Mouse (Mus musculus) liver, postnatal 0 days (tissue): ENCODE results near the gene Immp2l. TPM values are rescaled to one million over a fixed set of nuclear protein-coding genes. Genes with fewer than 3 reads are reported as not detected.
A peak's percentile ranks its signal among the peaks of the same experiment; 100 is the strongest.

ENCODE experiments used
- ATAC-seq: fragments of 200-750 bp; cut with Nextera tagmentation; 2 replicates; pipeline ENCODE4 v1.8.0; 2017; ENCODE audit warnings: mild to moderate bottlenecking, moderate library complexity
- DNase-seq: peaks from one replicate; pipeline ENCODE4 v3.0.0-alpha.2; 2016
- H3K27ac ChIP-seq: fragments of 300-500 bp; sonication (generic); 2 replicates; pipeline ENCODE4 v1.5.1; 2014; ENCODE audit warnings: antibody characterized with exemption, moderate library complexity, mild to moderate bottlenecking, low read depth
- H3K27me3 ChIP-seq: fragments of 300-500 bp; sonication (generic); 2 replicates; pipeline ENCODE4 v1.6.1; 2014; ENCODE audit warnings: low read length, control low read depth, mixed read lengths; ENCODE audit not compliant: insufficient read depth
- H3K36me3 ChIP-seq: fragments of 300-500 bp; sonication (generic); replicated peaks from 2 replicates; pipeline ENCODE4 v1.6.1; 2014; ENCODE audit warnings: mild to moderate bottlenecking, control low read depth, low read length, moderate library complexity, mixed read lengths; ENCODE audit not compliant: insufficient read depth
- H3K4me1 ChIP-seq: fragments of 300-500 bp; sonication (generic); 2 replicates; pipeline ENCODE4 v1.6.1; 2014; ENCODE audit warnings: antibody characterized with exemption, mild to moderate bottlenecking, control low read depth; ENCODE audit not compliant: insufficient read depth
- H3K4me2 ChIP-seq: fragments of 300-500 bp; sonication (generic); 2 replicates; pipeline ENCODE4 v1.6.1; 2014; ENCODE audit warnings: low read depth, mild to moderate bottlenecking, low read length, moderate library complexity, mixed read lengths
- H3K4me3 ChIP-seq: fragments of 300-500 bp; sonication (generic); 2 replicates; pipeline ENCODE4 v1.5.1; 2014; ENCODE audit warnings: low read depth, low read length
- H3K9ac ChIP-seq: fragments of 300-500 bp; sonication (generic); replicated peaks from 2 replicates; pipeline ENCODE4 v1.6.1; 2014; ENCODE audit warnings: mild to moderate bottlenecking, moderate library complexity
- H3K9me3 ChIP-seq: fragments of 300-500 bp; sonication (generic); 2 replicates; pipeline ENCODE4 v1.6.1; 2016; ENCODE audit warnings: mild to moderate bottlenecking, control low read depth, low read length, mixed read lengths
- CTCF ChIP-seq: sonication (generic); IDR thresholded peaks from 2 replicates; pipeline ENCODE4 v1.5.1; 2016; ENCODE audit warnings: antibody characterized with exemption, low read depth
- EP300 ChIP-seq: IDR thresholded peaks from 2 replicates; pipeline ENCODE4 v1.6.1; 2016; ENCODE audit warnings: antibody characterized with exemption, low read depth, mild to moderate bottlenecking
- WGBS: fragments of 180-500 bp; shearing (Covaris S2); extraction: QIAGEN DNeasy Blood & Tissue Kit; methylation state at CpG from one replicate; pipeline ENCODE4 v1.1.7; 2014; ENCODE audit not compliant: insufficient replicate concordance; 5-methylcytosine and 5-hydroxymethylcytosine counted together
- polyA plus RNA-seq: library from polyadenylated mRNA; unstranded; fragments of >200 nt; fragmentation: Nextera tagmentation; extraction: Ambion mirVana; gene quantifications from 2 replicates; pipeline ENCODE4 v1.2.1, GENCODE M21; 2015

Gene Immp2l
- polyA plus RNA-seq, 1 experiment from 2014 or later: 35.9 TPM

DNA sequence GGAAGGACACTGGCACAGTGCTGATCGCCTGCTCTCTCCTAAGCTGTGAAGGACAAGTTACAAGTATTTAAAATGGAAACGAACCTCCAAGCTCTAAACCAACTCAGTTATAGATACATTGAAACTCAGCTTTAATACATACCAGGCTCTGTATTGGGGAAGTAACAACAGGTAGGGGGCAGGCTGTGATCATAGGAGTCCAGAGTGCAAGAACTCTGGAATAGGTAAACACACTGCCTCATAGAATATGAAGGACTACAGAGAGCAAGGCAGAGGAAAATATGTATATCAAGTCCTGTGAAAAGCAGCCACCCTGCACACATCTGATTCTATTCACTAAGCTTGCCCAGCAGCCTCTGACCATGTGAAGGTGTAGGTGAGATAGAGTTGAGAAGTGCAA, 99.3 kb downstream of the Immp2l start:
- TF ChIP-seq CTCF (peak; percentile 53), EP300 (no peak)
- Histone ChIP-seq H3K9ac (no peak overlapping the region), H3K27me3 (no peaks in the 10 kb centered on the region), H3K4me2 (no peak overlapping the region), H3K4me1 (no peaks in the 10 kb centered on the region; the same call in 1 of the 2 replicates), H3K4me3 (no peak overlapping the region), H3K9me3 (no peaks in the 10 kb centered on the region), H3K36me3 (no peaks in the 10 kb centered on the region), H3K27ac (no peak overlapping the region)
- no peak for DNase-seq
- no peak for ATAC-seq
- WGBS: 81% methylated on average over 2 of the region's 2 CpGs

DNA sequence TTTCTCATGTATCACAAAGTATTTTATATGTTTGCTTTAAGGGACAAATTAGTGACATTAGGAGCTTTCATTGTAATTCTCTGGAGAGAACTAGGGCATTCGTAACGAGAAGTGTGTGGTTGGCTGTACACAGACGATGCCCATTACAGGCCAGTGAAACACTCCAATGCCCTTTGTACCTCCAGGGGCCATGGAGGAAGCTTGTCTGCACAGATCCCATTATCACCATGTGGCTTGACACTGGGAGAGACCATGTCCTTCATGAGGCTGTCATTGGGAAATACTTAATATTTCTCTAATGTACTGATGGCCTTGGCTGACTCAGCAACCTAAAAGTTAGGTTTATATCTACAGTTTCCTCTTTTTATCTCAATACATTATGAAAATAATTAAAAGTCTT, 111.0 kb downstream of the Immp2l start:
- Histone ChIP-seq H3K36me3 (no peaks in the 10 kb centered on the region), H3K4me3 (no peak overlapping the region), H3K4me2 (no peak overlapping the region), H3K27me3 (no peaks in the 10 kb centered on the region), H3K27ac (no peak overlapping the region), H3K9ac (no peak overlapping the region), H3K9me3 (no peaks in the 10 kb centered on the region), H3K4me1 (no peaks in the 10 kb centered on the region)
- TF ChIP-seq EP300: no peak
- TF ChIP-seq CTCF: no peak
- DNase-seq (no peak), ATAC-seq (no peak)
- 79% methylated on average over 3 of the region's 3 CpGs for WGBS

DNA sequence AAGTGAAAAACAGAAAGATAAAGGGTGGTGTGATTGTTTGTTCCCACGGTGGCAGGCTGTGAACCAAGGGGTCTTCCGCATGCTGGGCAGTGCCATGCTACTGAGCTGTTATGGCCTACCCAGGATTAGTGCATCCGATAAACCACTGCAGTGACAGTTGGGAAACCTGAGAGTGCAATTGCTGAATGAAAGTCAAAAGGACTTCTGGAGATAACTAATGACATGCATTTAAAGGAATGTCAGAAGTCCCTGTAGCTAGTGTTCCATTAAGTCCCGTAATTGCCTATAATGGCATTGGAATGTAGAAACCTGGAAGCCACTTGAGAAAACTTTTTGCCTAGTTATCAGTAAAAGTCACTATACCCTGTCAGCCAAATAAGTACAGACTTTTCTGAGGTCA, 135.7 kb downstream of the Immp2l start:
- no peak overlapping the region for H3K4me3 ChIP-seq
- no peaks in the 10 kb centered on the region for H3K36me3 ChIP-seq
- H3K27me3 ChIP-seq: no peaks in the 10 kb centered on the region
- no peaks in the 10 kb centered on the region for H3K9me3 ChIP-seq
- no peaks in the 10 kb centered on the region for H3K4me1 ChIP-seq
- H3K4me2 ChIP-seq: no peak overlapping the region
- ATAC-seq: no peak
- H3K9ac ChIP-seq: no peak overlapping the region
- no peak overlapping the region for H3K27ac ChIP-seq
- TF ChIP-seq CTCF: no peak
- no peak for TF ChIP-seq EP300
- DNase-seq: no peak
- WGBS: 84% methylated on average over 4 of the region's 4 CpGs

DNA sequence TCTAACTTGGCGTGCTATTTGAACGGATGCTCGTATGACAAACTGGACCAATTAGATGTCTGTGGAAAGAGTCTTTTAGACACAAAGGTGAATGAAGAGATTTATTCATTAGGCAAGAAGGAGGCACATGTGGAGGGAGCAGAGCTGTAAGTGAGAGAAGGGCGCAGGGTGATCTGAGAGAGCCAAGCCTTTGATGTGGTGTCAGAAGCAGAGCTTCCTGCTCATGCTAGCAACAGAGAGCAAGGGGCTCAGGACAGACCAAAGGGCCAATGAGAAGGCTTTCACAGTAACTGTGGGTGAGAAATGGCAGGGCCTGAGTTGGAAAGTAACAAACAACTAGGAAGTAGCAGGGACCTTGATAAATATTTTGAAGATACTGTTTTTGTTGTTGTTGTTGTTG, 143.9 kb downstream of the Immp2l start:
- DNase-seq: no peak
- Histone ChIP-seq H3K4me2 (no peak overlapping the region), H3K9ac (no peak overlapping the region), H3K4me3 (no peak overlapping the region), H3K27me3 (no peaks in the 10 kb centered on the region), H3K9me3 (no peaks in the 10 kb centered on the region), H3K27ac (no peak overlapping the region), H3K36me3 (no peaks in the 10 kb centered on the region), H3K4me1 (no peaks in the 10 kb centered on the region)
- 77% methylated on average over 4 of the region's 4 CpGs for WGBS
- ATAC-seq: no peak
- TF ChIP-seq CTCF (no peak), EP300 (no peak)

DNA sequence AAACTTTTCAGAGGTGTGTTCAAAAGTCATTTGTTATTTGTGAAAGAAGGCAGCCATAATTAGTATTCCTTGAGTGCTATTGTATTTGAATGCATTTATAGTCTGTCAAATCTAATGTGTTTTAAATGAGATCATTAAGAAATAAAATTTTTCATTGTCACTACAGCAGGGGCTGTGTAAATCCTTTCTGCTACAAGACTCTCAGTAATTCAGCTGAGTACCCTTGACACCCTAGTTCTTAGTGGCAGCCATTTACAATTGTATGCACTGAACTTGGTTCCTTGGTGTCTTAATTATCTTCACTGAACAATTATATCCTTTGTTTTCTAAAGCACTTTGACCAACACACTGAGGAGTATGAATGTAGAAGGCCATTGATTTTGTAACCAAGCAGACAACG, 146.2 kb downstream of the Immp2l start:
- Histone ChIP-seq H3K27ac (no peak overlapping the region), H3K9me3 (no peaks in the 10 kb centered on the region), H3K4me3 (no peak overlapping the region), H3K4me2 (no peak overlapping the region), H3K36me3 (no peaks in the 10 kb centered on the region), H3K27me3 (no peaks in the 10 kb centered on the region), H3K4me1 (no peaks in the 10 kb centered on the region), H3K9ac (no peak overlapping the region)
- TF ChIP-seq CTCF (no peak), EP300 (no peak)
- DNase-seq: no peak
- no peak for ATAC-seq
- WGBS: 74% methylated on average over 1 of the region's 1 CpGs

DNA sequence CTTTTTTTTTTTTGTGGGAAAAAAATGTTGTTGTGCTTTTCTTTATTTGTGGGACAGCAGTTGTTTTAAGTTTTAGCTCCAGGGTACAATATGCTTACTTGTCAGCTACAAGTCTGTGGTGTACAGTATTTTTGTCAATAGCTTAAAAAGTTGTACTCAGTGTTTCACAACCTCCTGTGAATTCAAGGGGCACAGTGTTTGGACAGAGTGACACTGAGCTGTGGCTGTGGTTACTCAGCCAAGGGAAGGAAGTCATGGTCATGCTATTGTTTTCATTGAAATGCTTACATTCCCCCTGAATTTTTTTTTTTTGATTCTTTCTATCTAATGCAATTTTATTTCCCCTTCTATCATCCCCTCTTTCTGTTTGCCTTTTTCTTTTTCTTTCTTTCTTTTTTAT, 159.0 kb downstream of the Immp2l start:
- no peaks in the 10 kb centered on the region for H3K4me1 ChIP-seq
- H3K9me3 ChIP-seq: no peaks in the 10 kb centered on the region
- no peak overlapping the region for H3K4me2 ChIP-seq
- no peaks in the 10 kb centered on the region for H3K36me3 ChIP-seq
- H3K4me3 ChIP-seq: no peak overlapping the region
- no peaks in the 10 kb centered on the region for H3K27me3 ChIP-seq
- H3K9ac ChIP-seq: no peak overlapping the region
- no peak for ATAC-seq
- no peak overlapping the region for H3K27ac ChIP-seq
- no peak for DNase-seq
- TF ChIP-seq CTCF (no peak), EP300 (no peak)

DNA sequence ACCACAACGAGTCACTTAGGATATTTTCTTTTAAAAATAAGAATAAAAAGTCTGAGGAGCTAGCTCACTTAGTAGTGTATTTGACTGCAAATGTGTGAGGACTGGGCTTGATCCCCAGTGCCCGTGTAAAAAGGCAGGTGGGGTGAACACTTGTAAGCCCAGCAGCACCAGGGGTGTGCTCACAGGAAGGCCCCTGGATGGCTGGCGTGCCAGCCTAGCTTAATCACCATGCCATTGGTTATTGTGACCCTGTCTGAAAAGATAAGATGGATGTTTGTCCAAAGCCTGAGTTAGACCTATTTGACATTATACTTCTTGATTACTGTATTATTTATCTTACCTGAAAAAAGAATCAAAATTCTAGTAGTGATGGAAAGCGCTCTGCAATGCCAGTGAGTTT, 161.2 kb downstream of the Immp2l start:
- no peak for TF ChIP-seq EP300
- no peak overlapping the region for H3K9ac ChIP-seq
- no peaks in the 10 kb centered on the region for H3K9me3 ChIP-seq
- H3K4me1 ChIP-seq: no peaks in the 10 kb centered on the region
- no peak overlapping the region for H3K4me2 ChIP-seq
- H3K36me3 ChIP-seq: no peaks in the 10 kb centered on the region
- no peaks in the 10 kb centered on the region for H3K27me3 ChIP-seq
- ATAC-seq (no peak), DNase-seq (no peak)
- H3K27ac ChIP-seq: no peak overlapping the region
- 64% methylated on average over 4 of the region's 4 CpGs for WGBS
- H3K4me3 ChIP-seq: no peak overlapping the region
